Mouse (Mus musculus) adrenal gland, postnatal 4 days (tissue): Measurements from ENCODE around the gene Actn4. TPM values are rescaled to one million over a fixed set of nuclear protein-coding genes. Genes with fewer than 3 reads are reported as not detected.
"Not testable (repeated sequence)": the region's sequence is repeated elsewhere in the genome, so short reads cannot be mapped to it uniquely, and the experiment has no call there.

ENCODE experiments used
- DNase-seq, 2 experiments: peaks; one replicate each; pipeline ENCODE4 v3.0.0; 2021 to 2022; ENCODE audit warnings: low spot score in 2 of 2, mixed read lengths in 2 of 2
- total RNA-seq, 2 experiments: library from RNA; stranded (reverse); gene quantifications; 2 replicates each; pipeline ENCODE4 v1.2.3; 2021

Gene Actn4
- total RNA-seq, 2 experiments from 2014 or later, result 220 to 242 TPM

DNA sequence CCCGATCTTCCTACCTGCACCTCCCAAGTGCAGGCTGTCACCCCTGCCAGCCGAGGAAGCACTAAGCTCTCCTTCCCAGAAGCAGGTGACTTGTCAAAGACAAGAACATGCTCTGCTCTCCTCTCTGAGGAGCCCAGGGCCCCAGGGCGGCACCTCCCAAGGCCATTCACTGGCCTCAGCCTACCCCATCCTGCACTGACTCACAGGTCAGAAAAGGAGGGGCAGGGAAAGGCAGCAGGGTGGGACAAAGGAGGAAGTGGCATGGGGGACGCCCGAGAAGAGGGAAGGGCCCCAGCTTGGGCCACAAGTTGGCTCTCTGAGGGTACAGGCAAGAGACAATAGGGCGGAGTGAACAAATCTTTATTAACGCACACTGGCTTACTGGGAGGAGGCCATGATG is 8.9 kb upstream of the Actn4 start:
- DNase-seq, result no peak

- no peak for DNase-seq
Measured at GRCm38 (mm10) chr7:28969672-28970394, 7.7 kb upstream of the Actn4 start.

- DNase-seq, result no peak
Measured at GRCm38 (mm10) chr7:28969271-28969670, 7.1 kb upstream of the Actn4 start.

- DNase-seq, result not testable (repeated sequence)
Measured at GRCm38 (mm10) chr7:28968120-28968519, 6.0 kb upstream of the Actn4 start.

GRCm38 (mm10) chr7:28966751-28967505 is 4.8 kb upstream of the Actn4 start:
- DNase-seq, result no peak

GRCm38 (mm10) chr7:28966181-28966580 is 4.0 kb upstream of the Actn4 start:
- no peak for DNase-seq

- DNase-seq, result no peak
Measured at GRCm38 (mm10) chr7:28965346-28965840, 3.3 kb upstream of the Actn4 start.

DNA sequence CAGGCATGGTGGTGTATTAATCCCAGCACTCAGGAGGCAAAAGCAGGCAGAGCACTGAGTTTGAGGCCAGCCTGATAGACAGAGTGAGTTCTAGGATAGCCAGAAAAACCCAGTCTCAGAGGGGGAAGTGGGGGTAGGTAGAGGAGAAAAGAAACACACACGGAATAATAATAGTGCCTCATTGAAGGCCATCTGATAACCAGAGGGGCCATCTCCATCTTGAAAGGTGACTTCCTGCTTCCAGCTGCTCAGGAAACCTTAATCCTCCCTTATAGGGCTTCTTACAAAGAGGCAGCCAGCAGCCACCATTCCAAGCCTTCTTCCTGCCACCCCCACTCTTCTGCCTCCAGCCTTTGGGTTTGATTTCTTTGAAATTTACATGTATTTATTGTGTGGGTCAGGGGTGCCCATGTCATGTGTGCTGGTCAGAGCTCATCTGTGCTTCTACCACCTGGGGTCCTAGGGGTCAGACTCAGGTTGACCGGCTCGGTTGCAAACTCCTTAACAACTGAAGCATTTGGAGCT is 1.3 kb upstream of the Actn4 start:
- DNase-seq, result no peak

- no peak for DNase-seq
Measured at GRCm38 (mm10) chr7:28961584-28961926, 585 bp downstream of the Actn4 start.

DNA sequence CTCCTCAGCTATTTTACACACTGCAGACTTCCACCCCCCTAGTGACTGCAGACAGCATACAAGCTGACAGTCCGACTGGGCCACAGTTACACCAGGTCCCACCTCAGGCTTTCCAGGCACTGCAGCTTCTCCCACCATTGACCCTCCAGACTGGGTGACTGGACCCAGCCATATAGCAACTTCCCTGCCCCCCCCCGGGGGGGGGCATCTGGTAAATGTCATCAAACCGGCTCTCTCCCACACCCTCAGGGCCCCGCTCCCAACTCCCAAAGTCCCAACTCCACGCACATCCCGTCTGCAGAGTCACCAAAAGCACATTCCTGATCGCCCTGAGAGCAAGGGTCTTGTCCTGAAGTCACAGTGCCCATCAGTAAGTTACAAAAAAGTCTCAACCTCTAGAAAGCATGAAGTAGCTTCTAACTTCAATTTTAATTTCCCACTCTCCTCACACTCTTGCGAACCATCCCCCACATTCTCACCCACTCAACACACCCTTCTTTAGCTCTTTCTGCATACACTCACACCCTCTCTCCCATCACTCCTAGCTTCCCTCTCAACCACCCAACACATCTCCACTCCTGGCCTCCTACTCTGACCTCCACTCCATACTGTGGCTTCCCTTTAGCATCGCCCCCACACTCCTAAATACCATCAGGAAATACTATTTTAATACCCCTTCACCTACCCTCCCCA is 1.6 kb downstream of the Actn4 start:
- DNase-seq, result no peak

- DNase-seq, result no peak
Measured at GRCm38 (mm10) chr7:28959505-28960045, 2.6 kb downstream of the Actn4 start.

GRCm38 (mm10) chr7:28958770-28959169 is 3.4 kb downstream of the Actn4 start:
- no peak for DNase-seq

- DNase-seq, result no peak
Measured at GRCm38 (mm10) chr7:28957997-28958725, 4.0 kb downstream of the Actn4 start.

GRCm38 (mm10) chr7:28957286-28957685 is 4.9 kb downstream of the Actn4 start:
- no peak for DNase-seq

DNA sequence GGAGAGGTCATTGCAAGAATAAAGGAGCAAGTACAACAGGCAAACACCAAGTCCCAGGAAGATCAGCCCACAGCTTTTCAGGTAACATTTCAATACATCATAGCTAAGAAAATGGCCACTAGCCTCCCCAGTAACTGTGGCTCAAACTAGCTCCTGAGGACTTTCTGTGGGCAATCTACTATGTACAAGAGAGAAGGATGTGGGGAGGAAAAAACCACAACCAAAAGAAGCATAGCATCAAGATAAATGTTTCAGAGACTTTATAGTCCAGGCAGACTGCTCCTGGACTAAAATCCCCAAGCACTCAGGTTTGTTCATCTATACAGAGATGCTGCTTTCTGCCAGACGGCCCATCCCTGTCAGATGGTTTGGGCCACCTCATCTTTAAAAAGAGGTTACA is 5.9 kb downstream of the Actn4 start:
- no peak for DNase-seq

GRCm38 (mm10) chr7:28955295-28955897 is 6.7 kb downstream of the Actn4 start:
- no peak for DNase-seq

DNA sequence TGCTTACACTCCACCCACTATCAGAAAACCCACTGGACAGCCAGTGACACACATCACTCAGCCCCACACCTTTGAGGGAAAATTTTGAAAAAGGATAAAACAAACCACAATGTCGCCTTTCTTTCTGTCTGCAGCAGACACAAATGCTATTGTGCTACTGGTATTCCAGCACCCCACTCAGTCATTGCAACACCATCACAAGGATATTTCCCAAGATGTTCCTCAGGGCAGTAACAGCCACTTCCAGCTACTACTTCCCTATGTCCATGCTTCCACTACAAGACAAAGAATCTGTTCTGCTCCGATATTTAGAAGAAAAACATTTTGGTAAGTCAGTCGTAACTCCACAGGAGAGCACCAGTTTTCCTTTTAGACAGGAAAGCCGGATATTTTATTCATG is 7.4 kb downstream of the Actn4 start:
- DNase-seq, result no peak

GRCm38 (mm10) chr7:28953476-28954376 is 8.4 kb downstream of the Actn4 start:
- DNase-seq, result no peak

DNA sequence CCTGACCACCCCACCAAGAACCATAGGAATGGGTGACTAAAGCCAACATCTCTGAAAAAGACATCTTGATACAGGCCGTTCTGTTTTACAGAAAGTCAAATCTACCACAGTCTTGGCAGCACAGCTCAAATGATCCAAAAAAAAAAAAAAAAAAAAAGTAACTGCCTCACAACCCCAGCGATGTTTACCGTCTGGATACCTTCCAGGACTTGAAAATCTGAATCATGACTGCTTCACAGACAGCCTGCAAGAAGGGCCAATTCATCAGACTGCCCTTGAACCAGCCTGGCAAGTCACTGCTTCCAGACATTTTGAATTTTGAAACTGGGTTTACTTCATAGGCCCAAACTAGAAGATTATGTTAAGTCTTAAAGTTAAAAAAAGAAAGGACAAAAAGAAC is 9.4 kb downstream of the Actn4 start:
- DNase-seq, result no peak
